Mouse (Mus musculus): ENCODE data around the gene Sart1.

- TF ChIP-seq GATA1 (IDR thresholded peaks at IDR 0.05; ENCODE audit: low read length) (no peak), TAL1 (IDR thresholded peaks at IDR 0.05; ENCODE audit: low read length) (no peak)
Observed at GRCm38 (mm10) chr19:5390416-5390815, 1.9 kb upstream of the Sart1 start.
